Mouse (Mus musculus): ENCODE measurements around the gene Apol6. TPM values are rescaled to one million over a fixed set of nuclear protein-coding genes. Genes with fewer than 3 reads are reported as not detected.

Apol6 gene
- polyA plus RNA-seq, 1 experiment from 2014 or later, result 0.06 TPM

GRCm38 (mm10) chr15:77081454-77081853 is 36.9 kb downstream of the Apol6 start:
- 0 out of 2 replicates have a peak overlapping the region, but pooled peaks have one; percentile 22 for H3K27ac ChIP-seq (ENCODE audit: low read length)
- ATAC-seq (ENCODE audit: insufficient read depth, low FRiP score), result no peak
- peaks cover 16% of the 10 kb centered on the region for H3K36me3 ChIP-seq (ENCODE audit: control insufficient read depth, insufficient read depth, low read length)
- no peaks in the 10 kb centered on the region for H3K27me3 ChIP-seq (ENCODE audit: control insufficient read depth, insufficient read depth, low read length)
- 84% methylated on average over 5 of the region's 5 CpGs for WGBS
- no peak overlapping the region for H3K4me2 ChIP-seq (ENCODE audit: low read depth, low read length)
- H3K4me1 ChIP-seq (ENCODE audit: control insufficient read depth, insufficient read depth, low read length), result no peaks in the 10 kb centered on the region
- no peaks in the 10 kb centered on the region for H3K9me3 ChIP-seq (replicated peaks; ENCODE audit: control insufficient read depth, low read length)
- no peak overlapping the region for H3K9ac ChIP-seq (ENCODE audit: low read length)
- no peak overlapping the region for H3K4me3 ChIP-seq (replicated peaks; ENCODE audit: low read length)

GRCm38 (mm10) chr15:77085818-77086217 is 41.3 kb downstream of the Apol6 start:
- Histone ChIP-seq H3K4me3 (replicated peaks; ENCODE audit: low read length) (no peak overlapping the region), H3K4me2 (ENCODE audit: low read depth, low read length) (no peak overlapping the region), H3K9me3 (replicated peaks; ENCODE audit: control insufficient read depth, low read length) (no peaks in the 10 kb centered on the region), H3K36me3 (ENCODE audit: control insufficient read depth, insufficient read depth, low read length) (peaks cover 4% of the 10 kb centered on the region; the same call in 1 of the 2 replicates), H3K9ac (ENCODE audit: low read length) (no peak overlapping the region), H3K27ac (ENCODE audit: low read length) (no peak overlapping the region), H3K27me3 (ENCODE audit: control insufficient read depth, insufficient read depth, low read length) (no peaks in the 10 kb centered on the region), H3K4me1 (ENCODE audit: control insufficient read depth, insufficient read depth, low read length) (no peaks in the 10 kb centered on the region)
- ATAC-seq (ENCODE audit: insufficient read depth, low FRiP score), result no peak
- 93% methylated on average over 7 of the region's 7 CpGs for WGBS

GRCm38 (mm10) chr15:77086488-77086887 is 42.0 kb downstream of the Apol6 start:
- peaks cover 4% of the 10 kb centered on the region; the same call in 1 of the 2 replicates for H3K36me3 ChIP-seq (ENCODE audit: control insufficient read depth, insufficient read depth, low read length)
- no peaks in the 10 kb centered on the region for H3K27me3 ChIP-seq (ENCODE audit: control insufficient read depth, insufficient read depth, low read length)
- H3K4me3 ChIP-seq (replicated peaks; ENCODE audit: low read length), result no peak overlapping the region
- WGBS, result 84% methylated on average over 1 of the region's 1 CpGs
- H3K27ac ChIP-seq (ENCODE audit: low read length), result no peak overlapping the region
- H3K4me1 ChIP-seq (ENCODE audit: control insufficient read depth, insufficient read depth, low read length), result no peaks in the 10 kb centered on the region
- H3K4me2 ChIP-seq (ENCODE audit: low read depth, low read length), result no peak overlapping the region
- ATAC-seq (ENCODE audit: insufficient read depth, low FRiP score), result no peak
- no peak overlapping the region for H3K9ac ChIP-seq (ENCODE audit: low read length)
- no peaks in the 10 kb centered on the region for H3K9me3 ChIP-seq (replicated peaks; ENCODE audit: control insufficient read depth, low read length)

GRCm38 (mm10) chr15:77089249-77089648 is 44.7 kb downstream of the Apol6 start:
- 71% methylated on average over 11 of the region's 11 CpGs for WGBS
- ATAC-seq (ENCODE audit: insufficient read depth, low FRiP score), result no peak

GRCm38 (mm10) chr15:77090531-77090930 is 46.0 kb downstream of the Apol6 start:
- no peaks in the 10 kb centered on the region for H3K9me3 ChIP-seq (replicated peaks; ENCODE audit: control insufficient read depth, low read length)
- no peak for ATAC-seq (ENCODE audit: insufficient read depth, low FRiP score)
- 77% methylated on average over 5 of the region's 5 CpGs for WGBS

More at GRCm38 (mm10) chr15:77089249-77089648, 44.7 kb downstream of the Apol6 start:
- Histone ChIP-seq H3K9ac (ENCODE audit: low read length) (no peak overlapping the region), H3K27me3 (ENCODE audit: control insufficient read depth, insufficient read depth, low read length) (no peaks in the 10 kb centered on the region), H3K9me3 (replicated peaks; ENCODE audit: control insufficient read depth, low read length) (no peaks in the 10 kb centered on the region), H3K4me2 (ENCODE audit: low read depth, low read length) (no peak overlapping the region), H3K27ac (ENCODE audit: low read length) (no peak overlapping the region), H3K36me3 (ENCODE audit: control insufficient read depth, insufficient read depth, low read length) (peaks cover 4% of the 10 kb centered on the region; the same call in 1 of the 2 replicates), H3K4me1 (ENCODE audit: control insufficient read depth, insufficient read depth, low read length) (no peaks in the 10 kb centered on the region), H3K4me3 (replicated peaks; ENCODE audit: low read length) (no peak overlapping the region)

GRCm38 (mm10) chr15:77091394-77091793 is 46.9 kb downstream of the Apol6 start:
- no peaks in the 10 kb centered on the region for H3K9me3 ChIP-seq (replicated peaks; ENCODE audit: control insufficient read depth, low read length)
- H3K4me1 ChIP-seq (ENCODE audit: control insufficient read depth, insufficient read depth, low read length), result no peaks in the 10 kb centered on the region
- 78% methylated on average over 4 of the region's 4 CpGs for WGBS
- no peak for ATAC-seq (ENCODE audit: insufficient read depth, low FRiP score)
- no peaks in the 10 kb centered on the region for H3K27me3 ChIP-seq (ENCODE audit: control insufficient read depth, insufficient read depth, low read length)
- no peak overlapping the region for H3K4me2 ChIP-seq (ENCODE audit: low read depth, low read length)
- no peak overlapping the region for H3K9ac ChIP-seq (ENCODE audit: low read length)
- H3K36me3 ChIP-seq (ENCODE audit: control insufficient read depth, insufficient read depth, low read length), result 0 out of 2 replicates have a peak, but pooled peaks cover 4% of the 10 kb centered on the region
- H3K27ac ChIP-seq (ENCODE audit: low read length), result no peak overlapping the region
- no peak overlapping the region for H3K4me3 ChIP-seq (replicated peaks; ENCODE audit: low read length)

More at GRCm38 (mm10) chr15:77090531-77090930, 46.0 kb downstream of the Apol6 start:
- Histone ChIP-seq H3K27me3 (ENCODE audit: control insufficient read depth, insufficient read depth, low read length) (no peaks in the 10 kb centered on the region), H3K4me2 (ENCODE audit: low read depth, low read length) (no peak overlapping the region), H3K9ac (ENCODE audit: low read length) (no peak overlapping the region), H3K36me3 (ENCODE audit: control insufficient read depth, insufficient read depth, low read length) (0 out of 2 replicates have a peak, but pooled peaks cover 4% of the 10 kb centered on the region), H3K4me1 (ENCODE audit: control insufficient read depth, insufficient read depth, low read length) (no peaks in the 10 kb centered on the region), H3K4me3 (replicated peaks; ENCODE audit: low read length) (no peak overlapping the region), H3K27ac (ENCODE audit: low read length) (no peak overlapping the region)

GRCm38 (mm10) chr15:77094431-77094830 is 49.9 kb downstream of the Apol6 start:
- ATAC-seq (ENCODE audit: insufficient read depth, low FRiP score), result no peak
- H3K36me3 ChIP-seq (ENCODE audit: control insufficient read depth, insufficient read depth, low read length), result peaks cover 17% of the 10 kb centered on the region; the same call in 1 of the 2 replicates
- WGBS, result 88% methylated on average over 13 of the region's 13 CpGs

GRCm38 (mm10) chr15:77095216-77095615 is 50.7 kb downstream of the Apol6 start:
- no peak overlapping the region for H3K9ac ChIP-seq (ENCODE audit: low read length)
- H3K4me3 ChIP-seq (replicated peaks; ENCODE audit: low read length), result no peak overlapping the region
- no peak overlapping the region for H3K4me2 ChIP-seq (ENCODE audit: low read depth, low read length)
- H3K27me3 ChIP-seq (ENCODE audit: control insufficient read depth, insufficient read depth, low read length), result no peaks in the 10 kb centered on the region
- ATAC-seq (ENCODE audit: insufficient read depth, low FRiP score), result no peak
- H3K27ac ChIP-seq (ENCODE audit: low read length), result no peak overlapping the region
- H3K9me3 ChIP-seq (replicated peaks; ENCODE audit: control insufficient read depth, low read length), result no peaks in the 10 kb centered on the region
- peaks cover 17% of the 10 kb centered on the region; the same call in 1 of the 2 replicates for H3K36me3 ChIP-seq (ENCODE audit: control insufficient read depth, insufficient read depth, low read length)
- H3K4me1 ChIP-seq (ENCODE audit: control insufficient read depth, insufficient read depth, low read length), result no peaks in the 10 kb centered on the region
- 93% methylated on average over 1 of the region's 1 CpGs for WGBS

More at GRCm38 (mm10) chr15:77094431-77094830, 49.9 kb downstream of the Apol6 start:
- H3K9ac ChIP-seq (ENCODE audit: low read length), result no peak overlapping the region
- no peaks in the 10 kb centered on the region for H3K27me3 ChIP-seq (ENCODE audit: control insufficient read depth, insufficient read depth, low read length)
- H3K4me2 ChIP-seq (ENCODE audit: low read depth, low read length), result no peak overlapping the region
- no peak overlapping the region for H3K4me3 ChIP-seq (replicated peaks; ENCODE audit: low read length)
- H3K27ac ChIP-seq (ENCODE audit: low read length), result no peak overlapping the region
- H3K9me3 ChIP-seq (replicated peaks; ENCODE audit: control insufficient read depth, low read length), result no peaks in the 10 kb centered on the region
- no peaks in the 10 kb centered on the region for H3K4me1 ChIP-seq (ENCODE audit: control insufficient read depth, insufficient read depth, low read length)

GRCm38 (mm10) chr15:77097358-77097757 is 52.8 kb downstream of the Apol6 start:
- H3K9me3 ChIP-seq (replicated peaks; ENCODE audit: control insufficient read depth, low read length), result no peaks in the 10 kb centered on the region
- H3K4me2 ChIP-seq (ENCODE audit: low read depth, low read length), result no peak overlapping the region
- H3K4me3 ChIP-seq (replicated peaks; ENCODE audit: low read length), result no peak overlapping the region
- 86% methylated on average over 6 of the region's 6 CpGs for WGBS
- H3K27me3 ChIP-seq (ENCODE audit: control insufficient read depth, insufficient read depth, low read length), result no peaks in the 10 kb centered on the region
- H3K27ac ChIP-seq (ENCODE audit: low read length), result no peak overlapping the region
- no peak overlapping the region for H3K9ac ChIP-seq (ENCODE audit: low read length)
- ATAC-seq (ENCODE audit: insufficient read depth, low FRiP score), result no peak
- H3K36me3 ChIP-seq (ENCODE audit: control insufficient read depth, insufficient read depth, low read length), result peaks cover 17% of the 10 kb centered on the region; the same call in 1 of the 2 replicates
- no peaks in the 10 kb centered on the region for H3K4me1 ChIP-seq (ENCODE audit: control insufficient read depth, insufficient read depth, low read length)

All from stomach, embryonic 16.5 days (tissue).